Mouse (Mus musculus) heart, adult 11 months (tissue): Measurements from ENCODE around the gene Usp49.

Source experiments
- DNase-seq: peaks from one replicate; pipeline ENCODE4 v3.0.0; 2022

The Usp49 gene

DNA sequence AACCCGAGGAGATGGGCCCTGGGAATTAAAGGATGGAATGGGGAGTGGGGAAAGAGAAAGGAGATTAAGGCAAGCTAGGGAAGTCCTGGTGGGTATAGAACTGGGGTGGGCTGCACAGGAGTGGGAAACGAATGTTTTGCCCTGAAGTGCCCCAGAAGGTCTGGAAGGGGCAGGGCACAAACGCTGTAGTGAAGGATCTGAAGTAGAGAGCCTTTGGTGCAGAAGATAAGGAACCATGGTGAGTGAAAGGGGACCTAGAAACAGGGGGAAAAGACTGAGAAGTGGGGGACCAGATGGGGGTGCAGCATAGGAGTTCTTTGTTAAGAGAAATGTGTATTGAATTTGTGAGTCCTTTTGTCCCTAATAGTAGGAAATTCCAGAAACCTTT, at the start of gene Usp49:
TSS of gene Usp49 (plus strand) at position 13 of the 388 bp plus-strand sequence.
- no peak for DNase-seq

DNA sequence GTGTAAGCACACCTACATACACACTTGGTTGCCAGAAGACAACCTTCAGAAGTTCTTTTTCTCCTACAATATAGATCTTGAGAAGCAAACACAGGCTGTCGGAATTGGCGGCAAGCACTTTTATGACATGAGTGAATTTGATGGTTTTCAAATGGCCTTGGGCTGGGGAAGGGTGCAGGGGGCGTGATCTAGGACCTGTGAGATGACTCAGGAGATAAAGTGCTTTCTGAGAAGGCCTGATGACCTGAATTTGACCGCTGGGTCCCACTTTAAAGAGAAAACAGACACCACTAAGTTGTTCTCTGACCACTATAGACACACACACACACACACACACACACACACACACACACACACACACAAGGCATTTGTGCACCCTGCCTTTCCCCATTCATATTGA, 49.5 kb upstream of the Usp49 start:
- DNase-seq, result peak; percentile 78

DNA sequence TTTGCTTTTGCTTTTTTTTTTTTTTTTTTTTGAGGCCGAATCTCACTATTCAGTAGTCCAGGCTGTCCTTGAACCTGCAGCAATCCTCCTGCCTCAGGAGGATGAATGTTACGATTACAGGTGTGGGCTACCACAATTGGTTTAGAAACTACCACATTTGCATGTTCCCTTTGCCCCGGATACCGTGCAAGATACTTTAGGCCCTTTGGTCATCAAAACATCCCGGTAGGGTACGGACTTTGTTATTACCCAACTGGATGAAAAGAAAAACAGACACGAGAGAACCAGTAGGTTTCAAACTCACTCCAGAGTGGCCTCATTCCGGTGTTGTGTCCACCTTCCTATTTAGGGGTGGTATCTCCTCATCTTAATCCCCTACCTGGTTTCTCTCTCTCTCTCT, 42.0 kb upstream of the Usp49 start:
- no peak for DNase-seq

DNA sequence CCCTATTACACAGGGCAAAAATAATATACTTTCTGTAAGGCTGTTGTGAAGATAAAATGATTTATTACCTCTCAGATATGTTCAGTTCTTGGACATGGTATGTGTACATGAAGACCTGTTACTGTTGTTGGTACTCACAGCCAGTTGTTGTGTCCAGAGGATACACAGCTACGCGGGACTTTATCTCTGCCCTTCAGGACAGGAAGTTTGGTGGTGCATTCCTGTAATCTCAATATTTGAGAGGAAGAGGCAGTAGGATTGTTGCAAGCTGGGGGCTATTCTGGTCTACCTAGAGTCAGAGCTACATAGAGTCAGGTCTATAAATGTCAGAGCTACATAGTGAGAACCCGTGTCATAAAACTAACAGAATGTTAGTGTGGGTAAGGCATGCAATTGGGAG, 39.4 kb upstream of the Usp49 start:
- DNase-seq, result no peak

DNA sequence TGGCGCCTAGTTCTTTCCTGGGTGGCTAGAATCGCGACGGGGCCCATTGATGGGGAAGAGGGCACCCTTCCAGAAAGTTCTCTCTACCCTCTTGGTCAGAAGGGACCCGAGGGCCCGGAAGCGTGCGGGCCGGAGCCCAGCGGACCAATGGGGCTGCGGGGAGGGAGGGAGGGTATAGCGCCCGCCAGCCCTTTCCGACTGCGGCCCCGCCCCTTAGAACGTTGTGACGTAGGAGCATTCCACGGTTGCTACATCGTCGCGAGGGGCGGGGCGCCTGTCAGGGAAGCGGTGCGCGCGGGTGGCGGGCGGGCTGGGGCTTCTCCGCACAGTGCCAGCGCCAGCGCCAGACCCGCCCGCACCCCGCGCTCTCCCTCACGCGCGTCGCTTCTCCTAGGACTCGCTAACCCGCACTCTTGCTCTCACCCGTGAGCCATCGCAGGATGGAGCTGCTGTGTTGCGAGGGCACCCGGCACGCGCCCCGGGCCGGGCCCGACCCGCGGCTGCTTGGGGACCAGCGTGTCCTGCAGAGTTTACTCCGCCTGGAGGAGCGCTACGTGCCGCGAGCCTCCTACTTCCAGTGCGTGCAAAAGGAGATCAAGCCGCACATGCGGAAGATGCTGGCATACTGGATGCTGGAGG, 37.2 kb upstream of the Usp49 start:
- peak; percentile 100 for DNase-seq

DNA sequence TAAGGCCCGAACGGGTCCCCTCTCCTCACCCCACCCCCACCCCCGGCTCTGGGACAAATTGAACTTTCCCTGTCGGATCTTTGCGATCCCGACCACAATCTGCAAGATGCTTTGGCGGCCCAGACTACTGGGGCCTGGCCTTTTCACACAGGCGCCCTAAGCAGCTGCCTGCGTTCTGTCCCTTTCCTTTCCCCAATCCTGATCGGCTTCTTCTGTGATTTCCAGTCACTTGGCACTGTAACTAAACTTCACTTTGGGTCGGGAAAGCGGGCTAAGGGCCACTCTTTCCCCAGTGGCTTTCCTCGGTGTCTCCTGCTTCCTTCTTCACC, 36.7 kb upstream of the Usp49 start:
- no peak for DNase-seq

DNA sequence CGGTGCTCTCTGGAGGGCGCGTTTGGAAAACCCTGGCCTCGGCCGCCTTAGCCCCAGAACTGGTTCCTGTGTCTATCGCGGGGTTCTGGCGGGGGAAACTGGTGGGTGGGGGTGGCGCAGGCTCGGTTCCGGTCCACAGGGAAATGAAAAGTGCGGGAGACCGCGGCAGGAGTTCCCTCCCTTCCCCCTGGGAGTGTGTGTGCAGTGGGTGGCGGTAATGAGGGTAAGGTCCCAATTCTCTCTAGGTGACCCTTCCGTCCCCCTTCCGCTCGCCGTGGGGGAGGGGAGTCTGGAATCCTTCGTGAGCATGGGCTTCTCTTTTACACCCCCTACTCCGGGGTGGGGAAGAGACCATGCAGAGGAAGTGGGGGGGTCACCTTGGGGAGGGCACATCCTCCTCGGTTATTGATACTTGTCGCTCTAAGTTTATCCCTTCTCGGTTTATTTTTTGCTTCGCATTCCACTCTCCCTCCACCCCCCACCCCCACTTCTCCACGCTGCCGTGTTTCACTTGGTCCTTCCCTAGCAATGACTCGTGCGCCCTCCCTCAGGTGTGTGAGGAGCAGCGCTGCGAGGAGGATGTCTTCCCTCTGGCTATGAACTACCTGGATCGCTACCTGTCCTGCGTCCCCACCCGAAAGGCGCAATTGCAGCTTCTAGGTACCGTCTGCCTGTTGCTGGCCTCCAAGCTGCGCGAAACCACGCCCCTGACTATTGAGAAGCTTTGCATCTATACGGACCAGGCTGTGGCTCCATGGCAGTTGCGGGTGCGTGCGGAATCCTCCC, 36.1 kb upstream of the Usp49 start:
- peak; percentile 98 for DNase-seq

DNA sequence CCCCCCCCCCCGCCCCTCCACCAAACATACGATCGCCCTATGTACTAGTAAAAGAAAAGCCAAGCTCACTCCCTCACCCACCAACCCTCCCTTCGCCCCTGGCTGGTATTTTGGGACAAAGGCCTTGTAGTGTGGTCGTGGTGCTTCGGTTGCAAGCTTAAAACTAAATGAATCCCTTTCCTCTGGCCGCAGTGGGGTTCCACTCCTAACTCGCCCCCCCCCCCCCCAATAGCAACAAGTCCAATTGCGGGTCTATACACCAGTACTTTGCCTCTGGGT, 35.6 kb upstream of the Usp49 start:
- no peak for DNase-seq

DNA sequence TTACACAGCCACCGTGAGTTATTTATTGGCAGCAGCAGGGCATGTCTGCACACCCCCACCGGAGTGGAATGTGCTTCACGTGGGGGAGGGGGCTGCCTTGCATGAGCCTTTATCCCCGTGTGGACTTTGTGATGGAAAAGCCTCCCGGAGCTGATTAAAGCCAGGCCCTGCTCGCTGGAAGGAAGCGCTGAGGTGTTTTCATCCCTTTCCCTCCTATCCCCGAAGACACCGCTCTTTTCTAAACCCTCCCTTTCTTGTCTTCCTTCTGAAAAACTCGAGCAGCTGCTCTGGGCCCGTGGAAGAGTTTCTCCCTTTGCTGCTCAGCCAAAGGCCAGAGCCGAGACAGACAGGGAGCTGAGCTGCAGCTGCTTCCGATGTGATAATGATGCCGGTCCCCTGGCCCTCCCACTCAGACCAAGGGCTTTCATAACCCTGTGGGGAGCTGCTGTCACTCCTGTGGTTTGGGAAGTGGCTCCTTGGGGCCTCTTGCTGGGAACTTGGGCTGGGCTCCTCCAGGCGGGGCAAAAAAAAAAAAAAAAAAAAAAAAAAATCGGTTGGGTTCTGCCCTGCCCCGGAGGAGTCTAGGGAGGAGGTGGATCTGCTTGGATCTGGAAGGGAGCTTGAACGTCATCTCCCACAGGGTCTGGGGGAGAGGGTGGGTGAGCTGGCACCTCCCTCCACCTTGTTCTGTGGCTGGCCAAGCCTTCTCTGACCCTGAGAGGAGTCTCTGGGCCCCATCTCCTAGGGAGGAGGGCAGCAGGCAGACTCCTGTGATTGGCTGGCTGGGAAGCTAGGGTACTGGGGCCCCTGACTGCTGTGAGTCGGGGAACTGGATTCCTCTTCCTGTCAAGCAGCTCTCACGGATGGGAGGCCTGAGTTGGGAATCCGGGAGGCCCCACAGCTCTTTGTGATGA, 35.0 kb upstream of the Usp49 start:
- DNase-seq, result peak; percentile 99

DNA sequence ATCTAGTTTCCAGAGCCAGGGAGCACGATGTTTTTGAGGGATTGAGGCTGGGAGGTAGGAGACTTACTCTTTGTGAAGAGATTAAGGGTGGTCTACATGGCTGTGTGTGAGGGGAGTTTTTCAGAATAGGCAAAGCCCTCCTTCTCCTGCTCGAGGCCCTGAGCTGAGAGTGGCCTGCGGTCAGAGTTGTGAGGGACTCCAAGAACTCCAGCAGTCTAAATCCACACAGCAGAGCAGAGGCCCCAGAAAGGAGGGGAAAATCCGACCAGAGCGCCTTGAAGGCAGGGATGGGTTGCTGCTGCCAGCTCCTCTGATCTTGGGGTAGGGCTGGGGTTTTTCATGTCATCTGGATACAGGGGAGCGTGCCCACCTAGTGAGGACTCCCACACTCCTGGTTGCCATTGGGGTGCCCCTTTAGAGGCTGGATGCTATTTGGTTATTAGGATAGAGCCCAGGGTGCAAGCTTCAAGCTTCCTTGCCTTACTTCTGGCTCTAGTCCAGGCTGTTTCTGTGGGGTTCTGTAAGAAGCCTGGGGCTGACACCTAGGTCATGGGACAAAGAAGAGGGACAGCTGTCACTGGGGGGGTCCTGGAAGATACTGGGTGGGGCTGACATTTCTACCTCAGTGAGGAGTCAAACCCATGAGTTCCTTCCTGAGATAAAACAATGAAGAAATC, 34.2 kb upstream of the Usp49 start:
- DNase-seq, result peak; percentile 95

DNA sequence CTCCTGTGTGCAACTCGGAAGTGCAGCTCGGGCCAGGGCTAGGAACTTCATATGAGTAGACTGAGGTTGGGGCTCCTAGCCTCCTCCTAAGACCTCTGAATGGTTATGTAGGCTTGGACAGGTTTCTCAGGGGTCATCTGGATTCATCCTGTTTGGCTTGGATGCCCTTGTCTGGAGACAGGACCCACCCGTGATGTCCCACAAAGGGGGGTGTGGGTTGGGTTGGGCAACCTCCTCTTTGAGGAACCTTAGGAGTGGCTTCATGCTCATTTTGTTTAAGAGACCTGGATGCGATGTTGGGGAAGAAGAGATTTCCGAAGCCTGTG, 33.7 kb upstream of the Usp49 start:
- DNase-seq, result peak; percentile 95

DNA sequence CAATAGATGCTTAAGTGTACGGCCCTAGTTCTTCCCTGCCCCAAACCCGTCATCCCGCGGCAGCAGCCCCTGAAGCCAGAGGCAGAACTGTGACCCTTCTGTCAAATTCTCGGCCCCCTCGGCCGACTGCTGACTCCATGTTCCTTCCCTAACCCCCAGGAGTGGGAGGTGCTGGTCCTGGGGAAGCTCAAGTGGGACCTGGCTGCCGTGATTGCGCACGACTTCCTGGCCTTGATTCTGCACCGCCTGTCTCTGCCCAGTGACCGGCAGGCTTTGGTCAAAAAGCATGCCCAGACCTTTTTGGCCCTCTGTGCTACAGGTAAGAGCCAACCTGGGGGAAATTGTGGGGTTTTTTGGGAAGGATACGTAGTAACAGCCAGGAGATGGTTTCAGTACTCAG, 33.2 kb upstream of the Usp49 start:
- peak; percentile 93 for DNase-seq

DNA sequence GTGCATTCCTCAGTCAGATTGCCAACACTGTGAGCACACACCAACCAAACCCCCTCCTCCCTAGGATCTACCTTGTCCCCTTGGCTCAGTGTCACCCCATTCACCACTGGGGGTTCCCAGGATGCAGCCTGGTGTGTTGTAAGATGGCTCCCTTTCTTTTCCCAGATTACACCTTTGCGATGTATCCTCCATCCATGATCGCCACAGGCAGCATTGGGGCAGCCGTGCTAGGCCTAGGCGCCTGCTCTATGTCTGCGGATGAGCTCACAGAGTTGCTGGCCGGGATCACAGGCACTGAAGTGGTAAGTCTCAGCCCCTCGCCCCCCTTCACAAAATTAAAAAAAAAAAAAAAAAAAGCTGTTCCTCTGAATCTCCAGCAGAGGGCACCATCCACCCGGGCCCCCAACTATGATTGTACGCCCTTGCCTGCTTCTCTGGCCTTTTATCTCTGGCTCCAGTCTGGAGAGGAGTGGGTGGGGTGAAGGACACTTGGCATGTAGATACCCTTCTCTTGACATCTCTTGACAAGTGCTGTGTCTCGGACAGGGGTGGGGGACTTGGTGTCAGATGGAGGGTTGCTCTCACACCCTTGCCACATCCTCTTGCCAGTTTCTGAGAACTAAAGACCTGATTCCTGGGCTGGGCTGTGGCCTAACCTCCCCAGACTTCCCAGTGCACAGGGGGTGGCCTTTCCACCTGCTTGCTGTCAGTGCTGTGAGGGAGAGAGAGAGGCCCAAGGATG, 32.5 kb upstream of the Usp49 start:
- DNase-seq, result peak; percentile 95

DNA sequence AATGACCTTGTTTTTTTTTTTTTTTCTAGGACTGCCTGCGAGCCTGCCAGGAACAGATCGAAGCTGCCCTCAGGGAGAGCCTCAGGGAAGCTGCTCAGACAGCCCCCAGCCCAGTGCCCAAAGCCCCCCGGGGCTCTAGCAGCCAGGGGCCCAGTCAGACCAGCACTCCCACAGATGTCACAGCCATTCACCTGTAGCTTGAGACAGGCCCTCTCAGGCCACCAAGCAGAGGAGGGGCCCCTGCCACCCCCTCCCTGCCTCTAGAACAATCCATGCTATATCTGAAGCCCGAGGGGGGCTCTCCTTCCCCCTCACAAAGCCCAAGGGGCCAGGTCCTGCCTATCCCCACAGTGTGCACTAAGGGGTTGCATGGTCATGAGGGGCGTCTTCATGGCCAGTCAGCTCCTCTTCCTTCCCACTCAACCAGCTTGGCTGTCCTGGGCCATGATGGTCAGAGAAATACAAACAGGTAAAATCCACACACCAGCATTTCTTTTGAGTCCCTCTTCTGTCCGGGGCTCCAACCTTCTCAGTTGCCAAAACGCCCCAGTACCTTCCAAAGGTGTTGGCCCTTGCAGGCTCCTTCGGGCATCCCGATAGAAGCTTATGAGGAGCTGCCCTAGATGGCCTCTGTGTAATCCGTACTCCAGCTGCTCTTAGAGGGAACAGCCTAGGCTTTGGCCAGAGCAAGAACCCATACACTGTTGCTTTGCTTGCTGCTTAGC, 31.7 kb upstream of the Usp49 start:
- peak; percentile 94 for DNase-seq

DNA sequence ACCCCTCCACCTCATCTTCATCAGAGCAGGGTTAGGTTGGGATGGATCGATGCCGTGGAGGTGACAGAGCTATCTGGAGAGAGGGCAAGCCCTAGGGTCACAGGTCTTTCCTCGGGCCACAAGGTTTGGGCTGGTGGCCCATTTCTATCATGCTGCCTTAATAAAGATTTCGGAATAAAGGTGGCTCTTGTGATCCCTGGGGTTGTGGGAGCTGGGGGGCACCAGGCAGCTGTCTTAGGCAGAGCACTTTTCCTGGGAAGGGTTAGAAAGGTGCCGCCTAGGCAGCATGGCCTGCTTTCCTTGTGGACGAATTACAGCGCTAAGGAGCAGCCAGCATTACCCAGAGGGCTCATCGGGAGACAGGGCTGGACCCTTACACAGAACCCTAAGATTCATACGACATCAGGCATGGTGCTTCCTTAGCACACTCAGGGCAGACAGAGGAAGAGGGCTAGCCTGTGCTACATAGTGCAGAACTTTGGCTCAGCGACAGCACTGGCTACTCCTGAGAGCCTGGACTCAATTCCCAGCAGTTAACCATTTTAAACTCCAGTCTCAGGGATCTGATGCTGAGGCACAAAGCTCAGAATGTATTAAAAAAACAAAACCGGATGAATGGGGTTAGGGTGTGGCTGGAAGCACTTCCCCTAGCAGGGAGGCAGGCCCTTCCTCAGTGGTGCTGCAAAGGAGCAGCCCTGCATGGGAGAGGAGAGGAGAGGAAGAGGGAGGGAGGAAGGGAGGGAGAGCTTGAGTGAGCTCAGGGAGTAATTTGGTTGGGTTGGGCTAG, 30.8 kb upstream of the Usp49 start:
- peak; percentile 97 for DNase-seq

DNA sequence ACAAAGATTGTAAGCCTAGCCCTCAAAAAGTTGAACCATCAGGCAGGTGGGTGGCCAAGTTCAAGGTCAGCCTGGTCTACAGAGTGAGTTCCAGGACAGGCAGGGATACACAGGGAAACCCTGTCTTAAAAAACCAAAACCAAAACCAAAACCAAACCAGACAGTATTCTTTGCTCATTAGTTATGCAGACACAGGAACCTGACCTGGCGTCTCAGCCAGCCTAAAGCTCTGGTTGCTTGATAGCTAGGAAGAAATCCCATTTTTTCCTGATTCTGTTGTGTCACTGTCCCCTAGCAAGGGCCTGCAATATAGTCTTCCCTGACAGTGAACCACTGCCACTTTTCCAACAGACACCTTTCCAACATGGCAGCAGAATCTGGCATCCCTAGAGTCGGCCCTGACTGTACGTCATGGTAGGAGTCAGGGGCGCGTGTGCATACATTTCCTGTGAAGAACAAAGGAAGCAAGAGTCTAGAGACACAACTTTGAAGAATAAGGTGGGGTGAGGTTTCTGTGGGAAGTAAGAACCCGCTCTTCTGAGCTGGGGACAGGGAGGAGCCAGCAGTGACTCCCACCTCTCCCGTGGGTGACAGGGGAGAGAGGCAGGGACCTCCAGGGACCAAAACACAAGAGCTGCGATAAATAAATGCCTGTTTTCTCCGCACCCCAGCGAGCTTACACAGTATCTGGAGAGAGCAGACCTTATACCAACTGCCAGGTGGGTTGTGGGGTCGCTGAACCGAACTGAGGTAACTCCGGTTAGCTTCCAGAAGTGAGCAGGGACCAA, 29.7 kb upstream of the Usp49 start:
- peak; percentile 88 for DNase-seq

DNA sequence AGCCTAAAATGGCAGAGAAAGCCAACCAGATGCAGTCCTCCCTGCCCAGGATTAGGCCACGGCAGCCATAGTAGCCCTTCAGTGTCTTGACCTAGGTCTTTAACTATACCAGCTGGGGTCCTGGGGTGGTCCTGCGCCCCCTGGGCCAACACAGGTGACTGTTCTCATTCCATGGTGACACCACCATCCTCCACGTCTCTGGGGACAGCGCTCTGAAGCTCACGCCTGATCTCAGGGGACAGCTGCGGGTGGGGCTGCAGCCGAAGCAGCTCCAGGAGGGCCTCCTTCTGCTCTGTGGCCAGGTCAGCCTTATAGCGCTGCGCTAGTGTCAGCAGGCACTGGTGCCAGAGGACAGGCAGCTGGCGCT, 29.1 kb upstream of the Usp49 start:
- DNase-seq, result peak; percentile 91

DNA sequence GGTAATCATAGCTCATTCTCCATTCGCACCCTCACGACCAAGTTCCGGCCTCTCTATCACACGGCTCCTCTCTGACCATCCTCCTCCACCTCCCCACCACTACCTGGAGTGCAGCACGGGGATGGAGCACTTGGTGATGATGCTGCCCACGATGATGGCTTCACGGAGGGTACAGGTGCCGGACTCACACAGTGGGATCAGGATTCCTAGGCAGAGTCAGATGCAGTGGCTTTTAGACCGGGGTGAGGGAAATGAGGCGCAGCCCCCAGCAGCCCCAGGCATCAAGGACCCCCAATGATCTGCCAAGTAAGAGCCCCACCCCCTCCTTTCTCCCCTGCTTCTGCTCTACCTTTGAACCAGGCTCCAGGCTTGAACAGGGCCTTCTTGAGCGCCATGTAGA, 28.2 kb upstream of the Usp49 start:
- peak; percentile 89 for DNase-seq

DNA sequence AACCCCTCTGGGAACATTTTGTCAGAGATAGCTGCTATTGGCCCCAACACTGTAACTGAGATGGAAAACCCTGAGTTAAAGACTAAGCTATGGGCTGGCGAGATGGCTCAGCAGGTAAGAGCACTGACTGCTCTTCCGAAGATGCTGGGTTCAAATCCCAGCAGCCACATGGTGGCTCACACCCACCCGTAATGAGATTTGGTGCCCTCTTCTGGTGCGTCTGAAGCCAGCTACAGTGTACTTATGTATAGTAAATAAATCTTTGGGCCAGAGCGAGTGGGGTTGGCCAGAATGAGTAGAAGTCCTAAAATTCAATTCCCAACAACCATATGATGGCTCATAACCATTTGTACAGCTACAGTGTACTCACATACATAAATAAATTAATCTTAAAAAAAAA, 24.3 kb upstream of the Usp49 start:
- DNase-seq, result no peak

DNA sequence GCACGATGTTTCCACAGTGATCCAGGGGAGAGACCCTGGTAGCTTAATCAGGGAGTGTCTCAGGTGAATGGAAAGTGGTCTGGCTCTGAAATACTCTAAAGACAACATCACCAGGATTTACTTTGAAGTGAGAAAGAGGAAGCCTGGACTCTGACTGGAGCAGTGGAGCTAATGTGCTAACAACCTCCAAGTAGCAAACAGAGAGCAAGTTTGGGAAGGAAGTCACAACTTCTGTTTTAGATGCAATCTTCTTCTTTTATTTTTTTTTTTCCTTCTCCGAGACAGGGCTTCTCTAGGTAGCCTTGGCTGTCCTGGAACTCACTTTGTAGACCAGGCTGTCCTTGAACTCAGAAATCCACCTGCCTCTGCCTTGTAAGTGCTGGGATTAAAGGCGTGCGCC, 21.3 kb upstream of the Usp49 start:
- no peak for DNase-seq
